Mouse (Mus musculus) 416B (cell line): ENCODE data around the gene Acpp.
A peak's percentile ranks its signal among the peaks of the same experiment; 100 is the strongest.
"Not testable (repeated sequence)": the region's sequence is repeated elsewhere in the genome, so short reads cannot be mapped to it uniquely, and the experiment has no call there.

Source experiments
- DNase-seq: peaks from one replicate; pipeline ENCODE4 v3.0.0; 2011; ENCODE audit warnings: low read depth

Acpp gene

GRCm38 (mm10) chr9:104337183-104337931, at the start of gene Acpp:
Gene Acpp (minus strand): TSS chr9:104337748.
- peak; percentile 16 for DNase-seq

- no peak for DNase-seq
Measured at GRCm38 (mm10) chr9:104382571-104383170, 45.1 kb upstream of the Acpp start.

- DNase-seq, result peak; percentile 64
Measured at GRCm38 (mm10) chr9:104379532-104380162, 42.1 kb upstream of the Acpp start.

GRCm38 (mm10) chr9:104375573-104375972, 38.0 kb upstream of the Acpp start:
- DNase-seq, result peak; percentile 21

- peak; percentile 65 for DNase-seq
Measured at GRCm38 (mm10) chr9:104373253-104373652, 35.7 kb upstream of the Acpp start.

GRCm38 (mm10) chr9:104366983-104367382, 29.4 kb upstream of the Acpp start:
- DNase-seq, result peak; percentile 4

- not testable (repeated sequence) for DNase-seq
Measured at GRCm38 (mm10) chr9:104361951-104362350, 24.4 kb upstream of the Acpp start.

GRCm38 (mm10) chr9:104361073-104361891, 23.7 kb upstream of the Acpp start:
- DNase-seq, result no peak

GRCm38 (mm10) chr9:104360389-104360788, 22.8 kb upstream of the Acpp start:
- DNase-seq, result no peak

GRCm38 (mm10) chr9:104355521-104356270, 18.1 kb upstream of the Acpp start:
- peak; percentile 43 for DNase-seq

GRCm38 (mm10) chr9:104344136-104344535, 6.6 kb upstream of the Acpp start:
- DNase-seq, result no peak

- DNase-seq, result no peak
Measured at GRCm38 (mm10) chr9:104339483-104339882, 1.9 kb upstream of the Acpp start.

GRCm38 (mm10) chr9:104338489-104339427, 1.2 kb upstream of the Acpp start:
- peak; percentile 43 for DNase-seq

GRCm38 (mm10) chr9:104331301-104331700, 6.2 kb downstream of the Acpp start:
- peak; percentile 69 for DNase-seq

- no peak for DNase-seq
Measured at GRCm38 (mm10) chr9:104328655-104329054, 8.9 kb downstream of the Acpp start.

- no peak for DNase-seq
Measured at GRCm38 (mm10) chr9:104321519-104321918, 16.0 kb downstream of the Acpp start.

GRCm38 (mm10) chr9:104316351-104316750, 21.2 kb downstream of the Acpp start:
- no peak for DNase-seq

- DNase-seq, result peak; percentile 33
Measured at GRCm38 (mm10) chr9:104315499-104315898, 22.0 kb downstream of the Acpp start.

GRCm38 (mm10) chr9:104306734-104307133, 30.8 kb downstream of the Acpp start:
- DNase-seq, result peak; percentile 72
